Mouse (Mus musculus) layer of hippocampus, adult 8-10 months (tissue): ENCODE results near the gene Mpdu1. TPM values are rescaled to one million over a fixed set of nuclear protein-coding genes. Genes with fewer than 3 reads are reported as not detected.
"Not testable (repeated sequence)": the region's sequence is repeated elsewhere in the genome, so short reads cannot be mapped to it uniquely, and the experiment has no call there.

ENCODE experiments used
- DNase-seq, 2 experiments: peaks; one replicate each; pipeline ENCODE4 v3.0.0; 2022; ENCODE audit warnings: low spot score in 2 of 2
- total RNA-seq, 4 experiments: library from RNA; stranded (reverse); gene quantifications; 2 replicates each; pipeline ENCODE4 v1.2.4; 2022

The Mpdu1 gene
- total RNA-seq = 10 to 100 TPM; 51.3 to 60.6 (median 56.8) TPM

DNA sequence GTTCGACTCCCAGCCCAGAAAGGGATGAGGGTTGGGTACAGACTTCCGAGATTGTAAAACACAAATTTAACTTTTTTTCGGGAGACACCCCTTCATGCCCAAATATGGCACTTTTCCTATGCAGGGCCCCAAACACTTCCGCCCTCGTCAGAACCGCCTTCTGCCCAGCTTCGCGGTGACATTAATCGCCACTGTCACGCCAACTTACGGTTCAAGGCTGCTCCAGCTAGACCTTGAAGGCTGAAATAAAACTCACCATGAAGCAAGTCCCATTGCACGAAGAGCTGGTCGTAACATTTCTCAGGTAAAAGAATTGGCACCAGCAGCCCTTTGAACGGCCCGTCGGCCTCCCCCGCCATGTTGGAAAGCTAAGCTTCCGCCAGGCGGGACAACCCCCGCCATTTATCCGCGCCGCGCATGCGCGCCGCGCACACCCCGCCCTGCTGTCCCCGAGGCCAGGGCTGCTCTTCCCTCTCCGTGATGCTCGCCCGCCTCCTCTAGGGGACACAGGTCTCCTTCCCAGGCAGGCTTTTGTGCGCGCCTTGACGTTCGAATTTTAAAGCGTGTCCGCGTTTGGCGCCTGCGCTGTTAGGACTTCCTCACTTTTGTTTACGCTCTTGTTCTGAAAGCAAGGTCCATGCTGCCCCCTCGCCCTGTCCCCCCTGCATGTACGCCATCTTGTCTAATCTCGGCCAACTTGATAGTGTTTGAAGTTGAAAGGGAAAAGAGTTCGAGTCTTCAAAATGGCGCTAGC, at the start of gene Mpdu1:
TSS of gene Mpdu1 (minus strand) at position 430 of the 754 bp plus-strand sequence.
- peak; percentile 94 to 95 for DNase-seq

DNA sequence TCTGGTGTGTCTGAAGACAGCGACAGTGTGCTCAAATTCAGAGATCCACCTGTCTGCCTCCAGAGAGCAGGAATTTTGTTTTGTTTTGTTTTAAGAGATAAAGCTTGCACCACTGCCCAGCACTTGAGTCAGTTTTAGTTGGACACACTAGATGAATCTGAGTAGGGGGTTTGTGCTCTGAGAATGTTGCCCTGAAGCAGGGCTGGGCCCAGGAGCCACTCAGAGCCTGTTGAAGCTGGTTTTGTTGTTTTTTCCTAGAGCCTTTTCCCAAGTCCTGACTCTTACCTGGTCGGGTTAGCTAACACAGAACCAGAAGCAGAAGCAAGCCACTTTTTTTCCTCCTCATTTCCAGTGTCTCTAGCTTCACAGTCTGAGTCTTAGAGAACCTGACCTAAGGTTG, 48.6 kb upstream of the Mpdu1 start:
- DNase-seq = no peak

DNA sequence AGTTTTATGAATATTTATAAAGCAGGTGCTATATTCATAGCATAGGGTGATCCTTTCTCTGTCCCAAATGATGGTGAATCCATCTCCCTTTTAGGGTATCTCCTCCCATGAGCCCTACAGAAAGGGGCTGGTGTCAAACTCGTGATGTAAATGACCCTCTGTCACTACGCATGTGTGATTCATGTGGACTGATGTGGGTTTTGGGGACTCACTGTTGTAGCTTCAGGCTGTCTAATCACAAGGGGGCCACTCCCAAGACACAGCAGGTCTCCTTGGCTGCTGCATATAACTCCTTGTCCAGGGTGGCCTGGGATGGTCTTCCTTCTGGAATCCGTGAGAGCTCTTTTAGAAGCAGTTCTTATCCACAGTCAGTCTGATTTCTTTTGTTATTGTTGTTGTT, 48.0 kb upstream of the Mpdu1 start:
- no peak for DNase-seq

DNA sequence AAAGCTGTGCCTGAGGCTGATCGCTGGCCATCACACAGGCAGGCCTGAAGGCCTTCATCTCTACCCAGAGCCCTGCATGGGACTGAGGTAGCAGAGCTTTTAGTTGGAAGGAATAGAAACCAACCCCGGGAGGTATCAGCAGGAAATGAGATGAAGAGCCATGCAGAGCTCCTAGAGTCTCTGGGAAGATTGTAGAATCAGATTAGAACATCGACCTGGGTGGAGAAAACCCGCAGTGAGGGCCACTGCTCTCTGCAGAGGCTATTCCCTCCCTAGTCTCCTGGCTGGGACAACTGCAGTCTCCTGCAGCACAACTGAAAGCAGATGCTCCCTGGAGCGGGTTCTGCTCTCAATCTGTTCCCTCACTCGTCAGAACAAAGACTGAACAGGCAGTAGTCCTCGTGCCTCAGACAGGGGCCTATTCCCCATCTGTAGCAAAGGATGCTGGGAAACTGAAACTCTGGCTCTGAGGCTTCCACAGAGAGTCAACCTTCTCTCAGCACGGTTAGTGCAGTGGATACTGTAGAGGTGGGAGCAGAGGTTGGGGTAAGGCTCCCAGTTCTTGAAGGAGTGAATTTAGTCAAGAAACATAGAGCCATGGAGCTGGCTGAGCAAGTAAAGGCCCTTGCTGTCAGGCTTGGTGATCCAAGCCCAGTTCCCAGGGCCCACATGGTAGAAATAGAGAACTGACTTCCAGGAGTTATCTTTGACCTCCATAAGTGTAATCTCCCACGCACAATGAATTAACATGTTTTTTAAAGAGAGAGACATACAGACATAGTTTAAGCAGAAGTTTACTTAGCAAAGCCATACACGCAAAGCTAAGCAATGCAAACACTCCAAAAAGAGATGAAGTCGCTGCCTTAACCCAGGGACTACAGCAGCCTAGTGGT, 47.4 kb upstream of the Mpdu1 start:
- DNase-seq = peak in 1 of 2 experiments; percentile 31

DNA sequence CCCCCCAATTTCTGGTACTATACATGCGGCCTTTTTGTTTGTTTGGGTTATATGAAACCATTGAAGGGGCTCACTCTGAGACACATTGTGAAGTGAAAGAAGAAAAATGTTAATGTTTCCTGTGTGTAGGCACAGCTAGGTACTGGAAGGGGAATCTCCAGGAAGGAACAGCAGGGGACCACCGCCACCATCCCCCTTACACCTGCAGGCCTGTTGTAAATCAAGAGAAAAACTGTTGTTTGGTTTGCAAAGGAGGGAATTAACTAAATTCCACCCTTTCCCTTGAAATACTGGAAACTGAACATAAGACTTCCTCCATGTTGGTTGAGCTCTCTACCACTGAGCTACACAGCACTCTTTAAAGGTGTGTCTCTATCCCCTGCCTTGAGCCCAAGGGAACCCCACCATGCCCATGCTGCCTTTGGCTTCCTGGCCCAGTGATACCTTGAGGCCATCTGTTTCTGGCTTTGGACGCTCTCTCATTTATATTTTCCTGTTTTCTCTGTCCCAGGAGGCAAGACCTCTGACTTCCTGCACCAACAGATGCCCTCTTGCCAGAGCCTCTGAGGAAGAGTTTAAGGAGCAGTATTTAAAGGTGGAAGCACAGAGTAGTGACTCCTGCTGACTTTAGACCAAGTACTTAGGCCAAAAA, 46.3 kb upstream of the Mpdu1 start:
- no peak for DNase-seq

DNA sequence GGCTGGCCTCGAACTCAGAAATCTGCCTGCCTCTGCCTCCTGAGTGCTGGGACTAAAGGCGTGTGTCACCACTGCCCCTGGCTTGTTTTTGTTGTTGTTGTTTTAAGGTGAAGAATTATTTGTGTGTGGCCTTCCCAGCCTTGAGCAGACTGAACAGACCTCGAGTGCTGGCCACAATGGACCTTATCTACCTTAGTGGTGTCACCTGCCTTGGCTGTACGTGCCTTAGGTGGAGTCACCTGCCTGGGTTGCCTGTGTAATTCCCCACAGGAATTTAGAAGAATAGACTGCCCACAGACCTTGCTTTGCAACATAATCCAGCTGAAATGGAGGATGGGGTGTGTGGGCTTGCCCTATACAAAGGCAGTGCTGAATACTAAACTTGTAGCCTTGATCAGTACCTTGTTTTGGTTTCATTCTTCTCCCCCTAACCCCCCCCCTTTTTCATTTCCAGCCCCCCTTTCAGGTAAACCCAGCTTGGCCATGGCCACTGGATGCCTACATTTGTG, 45.5 kb upstream of the Mpdu1 start:
- DNase-seq = no peak

DNA sequence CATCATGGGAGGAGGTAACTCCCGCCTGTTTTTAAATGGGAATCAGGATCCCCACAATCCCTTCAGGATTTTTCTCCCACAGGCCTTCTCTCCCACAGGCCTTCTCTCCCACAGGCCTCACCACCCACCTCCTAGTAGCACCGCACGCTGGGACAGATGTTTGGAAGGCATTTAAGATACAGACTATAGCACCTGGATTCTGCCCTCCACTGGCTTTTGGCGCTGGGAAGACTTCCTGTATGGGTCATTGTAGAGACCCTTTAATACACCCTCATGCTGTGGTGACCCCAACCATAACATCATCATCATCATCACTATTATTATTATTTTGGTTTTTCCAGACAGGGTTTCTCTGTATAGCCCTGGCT, 45.0 kb upstream of the Mpdu1 start:
- no peak for DNase-seq

DNA sequence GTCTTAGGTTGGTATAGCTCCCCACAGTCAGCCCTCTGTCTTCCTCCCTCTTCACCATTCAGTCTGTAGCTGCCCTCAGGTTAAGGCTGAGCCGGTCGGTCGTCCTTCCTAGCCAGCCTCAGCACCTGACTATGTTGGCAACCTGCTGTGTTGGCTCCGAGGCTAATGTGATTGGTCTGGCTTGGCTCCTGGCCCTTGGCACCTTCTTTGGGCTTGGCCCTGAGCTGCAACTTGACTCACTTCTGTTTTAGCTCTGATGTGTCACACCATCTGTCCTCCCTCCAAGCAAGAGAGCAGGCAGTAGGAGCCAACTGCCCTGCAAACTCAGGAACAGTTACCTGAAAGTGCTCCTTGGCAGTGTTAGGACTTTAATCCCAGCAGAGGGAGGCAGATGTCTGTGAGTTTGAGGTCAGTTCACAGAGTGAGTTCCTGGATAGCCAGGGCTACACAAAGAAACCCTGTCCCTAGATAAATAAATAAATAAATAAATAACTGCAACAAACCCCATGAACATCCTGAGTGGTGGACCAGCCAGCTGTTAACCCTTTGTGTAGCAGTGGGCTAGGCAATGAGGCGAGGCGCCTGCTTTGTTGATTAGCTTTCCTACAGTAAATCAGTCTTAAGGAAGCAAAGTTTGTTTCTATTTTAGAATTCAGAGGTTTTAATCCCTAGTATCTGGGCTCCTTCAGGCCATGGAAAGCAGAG, 44.5 kb upstream of the Mpdu1 start:
- DNase-seq = no peak

DNA sequence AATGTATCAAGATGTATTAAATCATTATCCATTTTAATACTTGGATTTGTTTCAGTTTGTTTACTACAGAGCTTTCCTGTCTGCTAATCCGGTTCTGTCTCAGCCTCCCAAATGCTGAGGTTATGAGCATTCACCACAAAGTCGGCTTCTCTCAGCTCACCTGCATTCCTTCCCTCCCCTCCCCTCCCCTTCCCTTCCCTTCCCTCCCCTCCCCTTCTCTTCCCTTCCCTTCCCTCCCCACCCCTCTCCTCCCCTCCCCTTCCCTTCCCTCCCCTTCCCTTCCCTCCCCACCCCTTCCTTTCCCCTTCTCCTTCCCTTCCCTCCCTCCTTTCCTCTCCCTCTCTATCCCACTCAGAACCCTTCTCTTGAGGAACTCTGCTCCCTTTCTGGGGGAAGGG, 42.2 kb upstream of the Mpdu1 start:
- DNase-seq = no peak

DNA sequence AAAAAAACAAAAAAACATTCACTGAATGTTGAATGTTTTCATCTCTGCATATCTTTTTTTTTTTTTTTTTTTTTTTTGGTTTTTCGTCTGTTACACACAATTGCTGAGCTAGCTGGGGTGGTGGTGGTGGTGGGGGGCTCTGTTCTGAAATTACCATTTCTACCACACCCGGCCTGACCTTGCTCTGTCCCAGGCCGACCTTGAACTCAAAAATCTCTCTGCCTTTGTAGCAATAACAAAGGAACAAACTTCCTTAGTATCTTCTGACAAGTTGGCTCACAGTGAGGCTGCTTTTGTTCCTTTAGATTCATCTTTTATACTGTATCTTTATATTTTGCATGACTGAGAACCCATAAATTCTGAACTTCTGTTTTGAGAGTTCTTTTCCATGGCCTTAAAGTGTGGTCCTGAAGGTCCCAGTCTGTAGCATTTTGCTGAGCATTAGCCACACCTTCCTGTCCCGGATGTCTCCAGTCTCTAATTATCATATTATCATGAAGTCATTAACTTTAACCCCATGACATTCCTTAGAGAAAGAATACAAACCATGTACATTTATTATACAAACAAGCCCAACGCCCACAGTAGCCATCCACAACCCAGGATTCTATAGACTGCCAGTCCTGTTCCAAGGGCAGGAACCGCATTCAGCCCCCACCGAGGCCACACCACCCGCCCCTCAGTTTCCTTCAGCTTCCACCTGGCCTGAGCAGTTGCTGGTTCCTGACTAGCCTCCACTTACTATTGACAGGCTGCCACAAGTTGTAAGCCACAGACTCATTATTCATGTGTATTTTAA, 41.6 kb upstream of the Mpdu1 start:
- DNase-seq = no peak

DNA sequence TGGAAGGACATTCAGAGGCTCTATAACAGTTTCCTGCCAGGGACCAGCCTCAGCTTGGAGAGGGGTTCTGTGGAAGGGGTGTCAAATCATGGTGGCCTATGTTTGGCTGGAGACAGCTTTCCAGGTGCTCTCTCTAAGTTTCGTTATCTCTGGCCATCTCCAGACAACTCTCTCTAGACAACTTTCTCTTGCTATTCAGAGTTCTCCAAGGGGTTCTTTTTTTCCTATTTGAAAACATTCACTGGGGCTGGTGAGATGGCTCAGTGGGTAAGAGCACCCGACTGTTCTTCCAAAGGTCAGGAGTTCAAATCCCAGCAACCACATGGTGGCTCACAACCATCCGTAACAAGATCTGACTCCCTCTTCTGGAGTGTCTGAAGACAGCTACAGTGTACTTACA, 40.9 kb upstream of the Mpdu1 start:
- DNase-seq = not testable (repeated sequence)

DNA sequence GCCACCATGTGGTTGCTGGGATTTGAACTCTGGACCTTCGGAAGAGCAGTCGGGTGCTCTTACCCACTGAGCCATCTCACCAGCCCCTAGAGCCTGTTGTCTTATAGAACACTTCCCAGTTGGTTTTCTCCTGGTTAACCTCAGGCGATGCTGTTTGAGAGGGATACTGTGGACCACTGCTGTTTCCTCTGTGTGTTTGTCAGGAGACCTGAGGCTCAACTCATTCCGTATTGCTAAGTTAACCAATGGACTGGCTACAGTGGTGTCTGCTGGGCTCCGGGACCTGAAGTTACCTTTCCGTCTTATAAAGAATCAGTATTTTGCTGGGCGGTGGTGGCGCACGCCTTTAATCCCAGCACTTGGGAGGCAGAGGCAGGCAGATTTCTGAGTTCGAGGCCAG, 40.4 kb upstream of the Mpdu1 start:
- DNase-seq = not testable (repeated sequence)

DNA sequence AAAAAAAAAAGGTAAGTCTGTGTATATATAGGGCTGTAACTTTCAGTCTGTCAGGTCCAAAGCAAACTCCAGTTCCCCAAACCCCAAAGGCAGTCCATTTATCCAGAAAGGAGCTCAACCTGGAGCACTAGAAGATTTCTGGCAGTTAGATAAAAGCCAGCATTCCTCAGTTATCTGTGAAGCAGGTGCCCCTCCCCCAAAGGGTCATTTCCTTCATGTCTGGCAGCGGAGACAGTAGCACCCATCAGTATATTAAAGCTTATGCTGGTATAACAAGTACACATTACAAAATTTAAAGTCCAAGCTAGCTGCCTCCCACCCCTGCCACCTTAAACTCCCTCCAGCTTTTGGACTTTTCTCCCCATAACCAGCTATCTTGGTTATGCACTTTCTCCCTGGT, 37.2 kb upstream of the Mpdu1 start:
- no peak for DNase-seq

DNA sequence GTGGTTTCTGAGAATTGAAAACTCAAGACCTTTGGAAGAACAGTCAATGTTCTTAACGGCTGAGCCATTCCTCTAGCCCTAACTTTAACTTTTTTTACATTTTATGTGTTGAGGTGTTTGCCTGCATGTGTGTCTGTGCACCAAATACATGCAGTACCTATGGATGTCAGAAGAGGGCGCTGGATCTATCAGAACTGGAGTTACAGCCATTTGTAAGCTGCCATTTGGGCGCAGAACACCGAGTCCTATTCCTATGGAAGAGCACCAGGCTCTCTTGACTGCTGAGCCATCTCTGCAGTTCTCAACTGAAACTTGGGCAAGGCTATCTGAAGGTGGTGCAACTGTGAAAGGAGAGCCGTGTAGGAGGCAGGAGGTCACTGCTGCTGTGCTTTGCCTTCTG, 36.1 kb upstream of the Mpdu1 start:
- no peak for DNase-seq

DNA sequence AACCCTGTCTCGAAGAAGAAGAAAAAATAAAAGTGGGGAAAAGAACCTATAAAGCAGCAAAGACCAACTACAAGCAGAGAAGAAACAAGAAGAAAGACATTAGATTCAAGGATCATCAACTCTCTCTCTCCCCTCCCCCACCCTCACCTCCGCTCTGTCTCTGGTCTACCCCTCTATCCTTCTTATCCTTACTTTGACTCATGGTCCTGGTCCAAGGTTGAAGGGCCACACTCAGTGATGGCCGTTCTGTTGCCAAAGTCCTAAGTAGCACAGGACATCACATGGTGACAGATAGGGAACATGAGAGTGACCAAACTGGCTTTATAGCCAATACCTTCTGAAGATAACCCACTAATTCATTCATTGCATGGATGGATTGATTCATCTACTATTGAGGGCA, 35.0 kb upstream of the Mpdu1 start:
- DNase-seq = no peak

DNA sequence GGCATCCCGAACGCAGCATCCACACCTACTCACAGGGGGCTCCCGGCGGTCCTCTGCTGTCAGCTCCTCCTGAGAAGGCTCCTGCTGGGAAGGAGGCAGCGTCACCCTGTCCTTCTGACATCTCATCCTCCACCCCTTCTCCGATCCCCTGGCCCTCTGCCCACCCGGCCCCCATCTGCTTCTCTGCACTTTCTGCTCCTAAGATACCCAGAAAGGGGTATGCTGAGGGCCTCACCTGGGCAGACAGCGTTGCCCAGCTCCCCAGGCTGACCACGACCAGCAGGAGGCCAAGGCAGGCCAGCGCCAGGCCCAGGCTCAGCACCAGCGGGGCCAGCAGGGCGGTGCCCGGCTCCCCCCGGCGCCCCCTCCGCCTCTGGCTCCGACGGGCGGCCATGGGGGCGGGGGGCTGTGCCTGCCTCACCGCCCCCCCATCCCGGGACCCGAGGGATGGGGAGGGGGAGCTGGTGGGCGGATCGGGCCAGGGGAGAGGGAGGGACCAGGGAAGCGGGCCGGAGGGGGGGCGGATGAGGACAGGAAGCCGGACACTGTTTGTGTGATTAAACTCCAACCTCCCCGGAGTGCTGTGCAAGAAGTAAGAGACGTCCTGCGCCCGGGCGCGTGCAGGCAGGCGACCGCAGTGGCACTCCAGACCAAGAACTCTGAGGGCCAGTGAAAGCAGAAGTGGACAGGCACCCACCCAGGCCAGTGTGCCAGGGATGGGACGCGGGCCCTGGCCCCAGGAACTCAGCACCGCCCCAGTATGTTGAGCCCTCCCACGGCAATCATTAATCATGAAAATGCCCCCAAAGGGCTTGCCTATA, 33.1 kb upstream of the Mpdu1 start, which contains the start of the genes Tnfsf12 and Tnfsfm13:
TSS of gene Tnfsf12 (minus strand) at position 489 of the 821 bp plus-strand sequence.
TSS of gene Tnfsfm13 (minus strand) at position 738 of the 821 bp plus-strand sequence.
- no peak for DNase-seq

DNA sequence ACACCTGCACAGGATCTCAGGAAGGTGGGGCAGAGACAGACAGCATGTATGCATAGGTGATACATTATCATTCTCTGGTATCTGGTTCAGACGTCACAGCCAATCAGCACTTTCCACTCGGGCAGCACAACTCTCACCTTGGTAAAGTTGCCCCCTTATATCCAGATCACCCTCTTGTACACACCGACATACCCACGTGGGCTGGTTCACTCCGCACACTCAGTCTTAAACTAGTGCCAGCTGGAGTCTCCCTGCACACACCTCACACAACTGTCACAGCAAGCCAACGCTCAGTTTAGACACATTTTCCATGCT, 32.6 kb upstream of the Mpdu1 start:
- DNase-seq = no peak

DNA sequence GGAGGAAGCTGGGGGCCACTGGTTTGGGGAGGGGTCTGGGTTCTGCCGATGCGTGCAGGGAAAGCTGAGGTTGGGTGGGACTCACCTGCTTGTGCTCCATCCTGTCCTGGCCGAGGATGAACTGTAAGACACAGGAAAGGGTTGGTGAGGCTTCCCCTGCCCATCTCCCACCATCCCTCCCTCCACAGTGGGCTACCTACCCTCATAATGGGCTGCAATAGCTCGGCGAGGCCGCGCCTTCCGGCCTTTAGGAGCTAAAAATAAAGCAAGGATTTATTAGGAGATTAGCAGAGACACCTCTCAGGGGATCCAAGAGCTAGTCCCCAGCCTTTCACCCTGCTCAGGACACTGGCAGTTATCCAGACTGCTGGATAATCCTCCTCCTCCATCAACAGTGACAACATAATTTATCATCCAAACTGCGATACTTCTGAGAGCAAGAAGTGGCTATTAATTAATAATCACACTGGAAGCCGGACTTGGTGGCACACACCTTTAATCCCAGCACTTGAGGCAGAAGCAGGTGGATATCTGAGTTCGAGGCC, 31.1 kb upstream of the Mpdu1 start:
- no peak for DNase-seq

DNA sequence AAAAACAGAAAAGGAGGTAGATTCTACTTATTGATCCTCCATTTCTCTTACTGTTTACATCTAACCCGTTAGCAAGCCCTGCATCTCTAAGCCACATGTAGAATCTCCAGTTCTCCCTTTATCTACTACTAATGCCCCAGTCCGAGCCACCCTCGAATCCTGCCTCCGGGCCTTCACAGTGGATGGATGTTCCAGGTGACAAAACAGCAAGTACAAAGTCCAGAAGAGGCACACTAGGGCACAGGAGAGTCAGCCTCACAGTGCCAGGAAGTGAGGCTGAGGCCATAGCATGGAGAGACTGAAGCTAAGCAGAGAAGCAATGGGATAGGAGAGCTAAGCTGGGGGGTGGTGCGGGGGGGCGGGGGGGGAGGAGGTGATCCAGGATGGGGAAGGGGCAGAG, 30.4 kb upstream of the Mpdu1 start:
- no peak for DNase-seq
